ENCODE assay signal across 26 mouse cellular contexts in the genomic region with DNA sequence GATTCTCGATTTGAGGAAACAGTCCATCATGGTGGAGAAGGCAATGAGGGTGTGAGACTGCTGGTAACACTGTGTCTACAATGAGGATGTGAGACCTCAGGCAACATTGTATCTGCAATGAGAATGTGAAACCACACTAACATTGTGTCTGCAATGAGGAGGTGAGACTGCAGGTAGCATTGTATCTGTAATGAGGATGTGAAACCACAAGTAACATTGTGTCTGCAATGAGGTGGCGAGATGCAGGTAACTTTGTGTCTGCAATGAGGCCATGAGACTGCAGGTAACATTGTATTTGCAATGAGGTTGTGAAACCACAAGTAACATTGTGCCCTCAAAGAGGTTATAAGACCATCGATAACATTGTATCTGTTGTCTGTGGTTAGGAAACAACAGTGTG.
"Had no signal": no experiment of that assay in that cellular context is flagged by ENCODE, and none has a peak within 500 bp of the region (broad histone marks: within the 10 kb centered on the region; RNA-seq: fewer than 3 reads in every experiment).

No protein-coding gene starts in this region.

- H3K9ac ChIP-seq: heart, embryonic 12.5 days; hindbrain, embryonic 12.5 days; hindbrain, embryonic 14.5 days; intestine, embryonic 15.5 days; kidney, embryonic 15.5 days; limb, embryonic 12.5 days had no signal

- H3K27ac ChIP-seq: heart, embryonic 10.5 days; hindbrain, embryonic 10.5 days; hindbrain, embryonic 12.5 days; hindbrain, embryonic 14.5 days; intestine, embryonic 15.5 days; kidney, embryonic 15.5 days; kidney, postnatal 0 days; limb, embryonic 10.5 days; limb, embryonic 12.5 days had no signal

- DNase-seq: gastrocnemius, postnatal 10 days; gastrocnemius, postnatal 25 days; heart, adult 11 months; heart, postnatal 10 days; heart, postnatal 4 days; kidney, adult 18-20 months; kidney, adult 8-10 months; kidney, postnatal 14 days; kidney, postnatal 36 days; layer of hippocampus, adult 9-11 months; layer of hippocampus, postnatal 36 days; liver had no signal

- H3K27me3 ChIP-seq: heart, embryonic 12.5 days; hindbrain, embryonic 12.5 days; intestine, embryonic 15.5 days; kidney, embryonic 15.5 days; limb, embryonic 12.5 days had no signal

- H3K4me2 ChIP-seq: heart, embryonic 12.5 days; hindbrain, embryonic 12.5 days; hindbrain, embryonic 14.5 days; intestine, embryonic 15.5 days; kidney, embryonic 15.5 days; limb, embryonic 12.5 days; liver, embryonic 11.5 days had no signal

- ATAC-seq: hindbrain, embryonic 16.5 days; inflammation-experienced regulatory T-cells, adult 6 months; intestine, embryonic 15.5 days; intestine, postnatal 0 days had no signal

- H3K9me3 ChIP-seq: heart, embryonic 10.5 days; heart, embryonic 12.5 days; hindbrain, embryonic 12.5 days; intestine, embryonic 15.5 days; limb, embryonic 10.5 days; limb, embryonic 12.5 days had no signal

- H3K4me3 ChIP-seq: heart, embryonic 10.5 days; heart, embryonic 12.5 days; hindbrain, embryonic 10.5 days; hindbrain, embryonic 12.5 days; intestine, embryonic 15.5 days; kidney, embryonic 15.5 days; limb, embryonic 10.5 days; limb, embryonic 12.5 days had no signal

- H3K36me3 ChIP-seq: heart, embryonic 10.5 days; heart, embryonic 12.5 days; hindbrain, embryonic 10.5 days; hindbrain, embryonic 12.5 days; intestine, embryonic 15.5 days; kidney, embryonic 15.5 days; limb, embryonic 10.5 days; limb, embryonic 12.5 days had no signal
